Mouse (Mus musculus) MEL-GATA-1-ER (cell line): ENCODE data around the gene Adgrg1.
"Not testable (repeated sequence)": the region's sequence is repeated elsewhere in the genome, so short reads cannot be mapped to it uniquely, and the experiment has no call there.

Experiments
- DNase-seq: peaks from one replicate; pipeline ENCODE4 v3.0.0-alpha.2; 2012; ENCODE audit warnings: low read depth; ENCODE audit errors: extremely low read depth

Adgrg1 gene

DNA sequence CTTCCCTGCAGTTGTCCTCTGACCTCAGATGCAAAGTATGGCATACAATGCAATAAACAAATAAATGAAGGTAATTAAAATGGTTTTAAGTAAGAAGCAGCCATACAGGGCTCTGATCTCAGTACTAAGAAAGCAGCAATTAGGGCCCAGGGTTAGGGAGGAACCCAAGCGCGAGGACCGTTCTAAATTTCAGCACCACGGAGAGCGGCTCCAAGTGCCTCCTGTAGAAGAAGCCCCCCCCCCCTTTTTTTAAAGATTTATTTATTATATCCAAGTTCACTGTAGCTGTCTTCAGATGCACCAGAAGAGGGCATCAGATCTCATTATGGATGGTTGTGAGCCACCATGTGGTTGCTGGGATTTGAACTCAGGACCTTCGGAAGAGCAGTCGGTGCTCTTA is 53.8 kb downstream of the Adgrg1 start:
- DNase-seq: not testable (repeated sequence)

DNA sequence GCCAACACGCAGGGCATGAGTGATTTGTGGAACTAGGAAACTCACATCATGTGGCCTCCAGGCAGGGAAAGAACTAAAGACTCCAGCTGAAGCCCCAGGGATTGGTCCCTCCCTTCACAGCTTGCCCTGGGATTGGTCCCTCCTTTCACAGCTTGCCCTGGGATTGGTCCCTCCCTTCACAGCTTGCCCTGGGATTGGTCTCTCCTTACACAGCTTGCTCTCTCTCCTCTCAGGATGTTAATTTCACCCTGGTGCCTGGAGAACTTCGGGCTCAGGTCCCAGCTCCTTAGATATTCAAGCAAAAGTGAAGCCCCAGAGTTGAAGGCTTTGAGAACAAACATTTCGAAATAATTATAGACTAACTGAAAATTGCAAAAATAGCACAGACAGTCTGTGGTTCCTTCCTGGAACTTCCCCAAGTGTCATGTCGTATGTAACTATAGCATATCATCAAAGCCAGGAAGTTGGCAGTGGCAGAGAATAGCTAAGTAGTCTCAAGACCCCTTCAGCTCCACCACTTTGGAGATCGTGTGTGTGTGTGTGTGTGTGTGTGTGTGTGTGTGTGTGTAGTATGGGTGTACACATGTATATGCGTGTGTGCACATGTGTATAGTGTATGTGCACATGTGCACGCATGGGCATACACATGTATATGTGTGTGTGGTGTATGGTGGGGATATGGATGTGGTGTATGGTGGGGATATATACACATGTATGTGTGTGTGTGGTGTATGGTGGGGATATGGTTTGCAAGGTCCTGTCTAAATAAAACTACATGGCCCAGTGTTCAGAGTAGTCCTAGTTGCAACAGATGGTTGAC is 62.8 kb downstream of the Adgrg1 start:
- DNase-seq: peak; percentile 50

DNA sequence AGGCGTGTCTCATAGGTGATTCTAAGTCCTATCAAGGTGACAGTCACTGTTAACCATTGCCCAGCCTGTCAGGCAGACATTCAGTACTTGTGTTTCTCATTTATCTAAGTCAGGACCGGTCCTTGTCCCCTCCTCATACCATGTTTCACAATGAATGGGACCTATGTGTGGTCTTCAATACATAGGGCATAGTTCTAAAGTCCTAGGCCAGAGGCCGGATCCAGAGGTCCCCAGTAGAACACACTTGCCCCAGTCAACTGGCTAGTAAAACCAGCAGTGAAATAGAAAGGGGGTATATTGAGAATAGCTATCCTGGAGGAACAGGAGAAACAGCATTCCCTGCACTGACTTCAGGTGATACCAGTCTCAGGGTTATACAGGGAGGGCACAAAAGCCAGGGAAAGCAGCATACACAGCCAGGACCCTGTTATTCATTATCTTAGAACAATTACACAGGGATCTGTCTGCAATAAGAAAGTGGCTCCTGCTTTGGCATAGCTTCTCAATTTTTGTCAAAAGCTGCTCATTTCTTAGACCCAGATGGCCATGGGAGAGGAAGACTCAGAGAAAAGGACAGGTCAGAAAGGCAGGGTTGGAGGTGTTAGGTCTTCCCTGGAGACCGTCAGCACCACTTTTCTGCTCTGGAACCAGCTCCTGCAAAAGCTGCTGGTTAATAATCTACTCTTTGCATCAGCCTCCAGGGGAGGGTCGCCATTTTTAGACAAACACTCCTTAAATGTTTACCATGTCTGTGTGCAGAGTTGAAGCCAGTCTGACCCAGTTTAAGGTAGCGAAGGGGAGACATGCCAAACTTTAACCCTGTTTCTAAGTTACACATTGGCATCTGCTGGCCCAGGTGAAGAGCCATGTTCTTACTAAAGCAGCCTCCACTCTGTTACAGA is 67.6 kb downstream of the Adgrg1 start:
- no peak for DNase-seq

DNA sequence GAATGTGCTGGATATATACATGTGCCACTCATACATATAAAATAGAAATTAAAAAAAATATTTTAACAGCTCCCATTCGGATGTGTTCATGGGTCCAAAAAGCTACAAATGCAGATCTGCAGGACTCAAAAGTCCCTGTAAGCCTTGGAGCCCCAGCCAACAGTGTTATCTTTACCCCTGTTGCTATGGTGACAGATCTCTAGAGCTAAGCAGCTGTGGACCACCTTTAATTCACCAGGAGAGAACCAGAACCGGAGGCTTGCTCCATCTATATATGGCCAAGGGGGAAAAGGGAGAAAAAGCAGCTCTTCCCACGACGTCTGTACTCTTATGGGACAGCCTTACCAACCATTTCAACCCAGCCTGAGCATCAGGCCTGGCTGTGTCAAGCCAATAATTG is 70.3 kb downstream of the Adgrg1 start:
- DNase-seq: no peak

DNA sequence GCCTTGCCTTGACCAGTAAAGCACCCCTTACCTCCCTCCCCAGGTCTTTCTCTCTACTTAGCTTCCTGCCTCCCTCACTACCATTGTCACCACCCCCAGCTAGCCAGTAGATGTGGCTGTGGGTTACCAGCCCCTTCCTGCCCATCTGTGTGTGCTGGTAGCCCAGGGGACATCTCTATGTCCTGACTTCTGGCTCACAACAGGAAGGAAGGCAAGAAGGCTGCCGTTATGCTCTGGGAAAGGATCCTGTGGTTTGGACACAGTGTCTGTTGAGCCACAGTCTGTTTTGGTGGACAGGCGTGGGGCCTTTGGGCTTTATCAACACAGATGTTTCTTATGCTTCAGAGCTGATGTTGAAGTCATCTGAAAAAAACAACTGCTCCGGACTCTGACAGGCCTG is 72.4 kb downstream of the Adgrg1 start:
- DNase-seq: no peak

DNA sequence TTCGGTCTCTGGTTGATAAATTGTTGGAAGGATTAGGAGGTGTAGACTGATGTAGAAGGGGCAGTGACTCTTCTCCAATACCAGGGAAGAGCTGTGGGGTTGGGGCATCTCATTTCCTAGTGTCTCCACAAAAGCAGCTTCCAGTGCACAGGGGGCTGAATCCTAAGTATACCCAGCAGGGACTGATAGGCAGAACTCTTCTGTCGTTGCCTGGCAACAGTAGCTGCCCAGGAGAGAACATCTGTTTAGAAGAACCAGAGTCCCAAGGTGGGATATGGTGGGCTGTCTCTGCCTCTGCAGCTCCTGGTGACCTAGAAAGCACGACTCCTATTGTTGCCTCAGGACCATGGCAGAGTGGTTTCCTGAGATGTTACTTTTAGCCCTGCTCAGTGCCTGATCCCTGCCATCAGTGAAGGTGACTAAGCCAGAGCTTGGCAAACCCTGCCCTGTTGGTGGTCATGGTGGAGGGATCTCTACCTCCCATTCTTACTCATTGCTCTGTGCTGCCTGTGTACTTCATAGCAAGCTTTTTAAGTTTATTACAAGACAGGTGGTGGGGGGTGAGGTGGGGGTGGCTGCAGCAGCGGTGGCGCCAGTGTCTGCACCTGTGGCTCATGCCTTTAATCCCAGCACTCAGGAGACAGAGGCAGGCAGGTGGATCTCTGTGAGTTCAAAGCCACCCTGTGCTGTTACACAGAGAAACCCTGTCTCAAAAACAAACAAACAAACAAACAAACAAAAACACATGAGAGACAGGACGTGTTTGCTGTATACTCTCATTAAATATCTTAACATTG is 73.5 kb downstream of the Adgrg1 start:
- no peak for DNase-seq

DNA sequence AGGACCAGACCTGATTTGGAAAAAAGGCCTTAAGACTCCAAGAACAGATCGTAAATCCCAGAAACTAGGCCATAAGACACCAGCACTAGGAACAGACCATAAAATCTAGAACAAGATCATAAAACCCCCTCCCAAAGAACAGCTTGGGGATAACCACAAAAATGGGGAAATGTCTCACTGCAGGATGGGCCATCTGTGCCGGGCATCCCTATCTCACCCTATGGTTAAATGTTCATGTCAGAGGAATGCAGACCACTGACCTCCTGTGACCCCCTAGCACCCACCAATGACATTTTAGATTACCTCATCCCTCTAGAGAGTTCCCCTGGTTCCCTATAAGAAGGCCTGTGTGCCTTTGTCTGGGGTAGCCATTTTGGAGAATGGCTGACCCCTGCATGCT is 75.1 kb downstream of the Adgrg1 start:
- no peak for DNase-seq

DNA sequence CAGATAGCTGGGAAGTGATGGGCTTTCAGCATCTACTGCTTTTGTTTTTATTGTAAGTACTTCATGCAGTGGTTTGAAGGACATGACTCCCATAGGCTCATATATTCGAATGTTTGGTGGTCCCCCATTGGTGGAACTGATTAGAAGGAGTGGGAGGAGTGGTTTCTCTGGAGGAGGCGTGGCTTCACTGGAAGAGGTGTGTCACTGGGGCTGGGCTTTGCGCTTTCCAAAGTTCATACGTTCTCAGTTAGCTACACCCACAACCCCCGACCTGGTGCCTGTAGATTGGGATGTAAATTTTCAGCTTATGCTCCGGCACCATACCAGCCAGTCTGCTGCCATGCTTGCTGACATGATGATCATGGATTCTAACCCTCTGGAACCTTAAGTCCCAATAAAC is 79.9 kb downstream of the Adgrg1 start:
- DNase-seq: no peak

DNA sequence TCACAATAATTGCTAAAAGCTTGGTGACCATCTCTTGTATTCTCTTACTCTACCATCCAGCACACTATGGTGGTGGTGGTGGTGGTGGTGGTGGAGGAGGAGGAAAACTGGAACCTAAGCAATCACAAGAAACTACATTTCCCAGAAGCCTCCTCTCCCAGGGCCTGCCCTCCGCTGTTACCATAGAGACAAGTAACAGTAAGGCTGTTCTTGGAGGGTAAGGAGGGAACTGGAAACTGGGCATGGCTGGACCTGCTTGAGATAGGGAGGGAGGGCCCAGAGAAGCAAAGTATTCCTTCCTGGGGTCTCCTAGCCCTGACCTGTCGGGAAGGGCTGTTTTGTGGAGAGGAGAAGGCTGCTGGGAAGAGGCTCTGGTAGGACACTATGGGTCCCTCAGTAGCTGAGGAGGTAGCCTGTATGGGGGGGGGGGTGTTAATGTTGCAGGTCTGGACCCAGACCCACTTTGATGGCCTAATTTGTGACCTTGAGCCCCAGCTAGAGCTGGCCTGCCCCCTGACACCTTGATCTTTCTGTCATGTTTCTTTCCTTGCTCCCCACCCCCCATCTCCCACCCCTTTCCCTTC is 80.5 kb downstream of the Adgrg1 start, which contains the start of gene Drc7:
Gene Drc7 (plus strand): TSS at position 177 of the 584 bp plus-strand sequence.
- DNase-seq: no peak

DNA sequence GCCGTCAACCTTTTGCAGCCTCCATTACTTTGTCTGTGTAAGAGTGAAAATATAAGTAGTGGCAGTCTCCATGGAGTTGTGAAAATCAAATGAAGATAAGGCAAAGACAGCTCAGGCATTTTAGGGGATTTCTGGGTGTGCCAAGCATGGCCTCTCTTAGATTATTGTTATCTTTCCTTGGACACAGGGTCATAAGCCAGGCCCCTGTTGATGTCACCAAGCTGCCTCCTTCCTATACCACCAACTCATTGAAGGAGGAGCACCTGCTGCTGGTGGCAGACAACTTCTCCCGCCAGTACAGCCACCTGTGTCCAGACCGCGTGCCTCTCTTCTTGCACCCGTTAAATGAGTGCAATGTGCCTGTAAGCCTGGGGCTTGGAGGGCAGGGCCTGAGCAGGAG is 81.9 kb downstream of the Adgrg1 start:
- no peak for DNase-seq

DNA sequence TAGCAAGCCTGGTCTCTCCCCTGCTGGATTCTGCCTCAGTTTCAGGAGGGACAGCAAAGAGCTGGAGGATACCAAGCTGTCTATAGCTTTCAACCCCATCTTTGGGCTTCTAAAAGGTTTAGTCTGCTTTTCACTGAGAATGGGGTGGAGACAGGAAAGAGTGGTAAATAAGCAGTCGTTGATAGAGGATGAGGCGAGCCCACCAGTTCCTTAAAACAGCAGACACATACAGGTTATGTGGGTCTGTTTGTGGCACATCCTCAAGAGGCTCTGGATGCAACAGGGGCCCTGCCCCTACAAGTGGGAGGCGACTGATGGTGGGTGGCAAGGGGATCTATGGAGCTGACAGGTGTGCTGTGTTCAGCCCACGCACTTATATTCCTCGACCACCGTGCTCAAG is 84.1 kb downstream of the Adgrg1 start:
- peak; percentile 87 for DNase-seq

DNA sequence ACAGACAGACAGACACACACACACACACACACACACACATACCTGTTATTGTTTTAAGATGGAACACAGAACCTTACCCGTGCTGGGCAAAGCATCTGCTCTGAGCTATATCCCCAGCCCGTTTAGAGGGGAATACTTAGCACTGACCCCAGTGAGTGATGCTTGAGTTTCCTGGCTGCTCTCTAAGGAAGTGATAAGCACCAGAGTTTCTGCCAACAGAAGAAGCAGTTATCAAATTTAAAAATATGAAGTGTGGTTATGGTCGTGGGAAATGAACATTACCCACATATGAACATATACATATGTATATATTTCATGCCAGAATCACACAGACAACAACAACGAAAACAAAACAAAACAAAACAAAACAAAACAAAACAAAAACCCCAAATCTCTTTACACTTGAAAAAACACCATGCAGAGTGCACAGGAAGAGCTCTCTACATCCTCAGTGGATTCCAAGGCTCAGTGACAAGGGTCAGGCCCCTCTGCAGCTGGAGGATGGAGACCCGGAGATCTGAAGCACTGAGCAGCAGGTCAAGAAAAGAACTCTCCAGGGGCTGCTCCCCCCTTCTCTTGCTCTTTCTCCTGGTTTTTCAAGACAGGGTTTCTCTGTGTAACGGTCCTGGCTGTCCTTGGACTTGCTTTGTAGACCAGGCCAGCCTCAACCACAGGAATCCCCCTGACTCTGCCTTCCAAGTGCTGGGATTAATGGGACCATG is 85.4 kb downstream of the Adgrg1 start:
- DNase-seq: peak; percentile 52
